Mouse (Mus musculus): Measurements from ENCODE around the gene Gm5269. TPM values are rescaled to one million over a fixed set of nuclear protein-coding genes. Genes with fewer than 3 reads are reported as not detected.

Gm5269 gene
- not detected in 2 replicates for polyA plus RNA-seq (2012; rRNA removed)

DNA sequence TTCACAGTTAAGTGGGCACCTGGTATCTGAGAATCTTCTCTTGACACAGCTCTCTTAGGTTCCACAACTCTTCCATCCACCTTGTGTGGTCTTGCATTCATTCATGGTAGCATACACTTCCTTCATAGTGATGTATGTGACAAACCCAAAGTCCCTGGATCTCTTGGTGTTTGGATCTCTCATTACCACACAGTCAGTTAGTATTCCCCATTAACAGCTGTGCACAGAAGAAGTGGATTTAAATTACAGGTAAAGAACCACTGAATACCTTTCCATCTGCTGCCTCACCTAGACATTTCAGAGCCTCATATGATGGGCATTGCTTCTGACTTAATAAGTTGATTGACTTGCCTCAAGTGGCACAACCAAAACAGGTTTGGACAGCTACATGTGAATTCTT lies at the start of gene Gm5269:
Gene Gm5269, minus strand, starts transcription at position 101 of the 400 bp plus-strand sequence.
- DNase-seq (ENCODE audit: low spot score), result no peak

DNA sequence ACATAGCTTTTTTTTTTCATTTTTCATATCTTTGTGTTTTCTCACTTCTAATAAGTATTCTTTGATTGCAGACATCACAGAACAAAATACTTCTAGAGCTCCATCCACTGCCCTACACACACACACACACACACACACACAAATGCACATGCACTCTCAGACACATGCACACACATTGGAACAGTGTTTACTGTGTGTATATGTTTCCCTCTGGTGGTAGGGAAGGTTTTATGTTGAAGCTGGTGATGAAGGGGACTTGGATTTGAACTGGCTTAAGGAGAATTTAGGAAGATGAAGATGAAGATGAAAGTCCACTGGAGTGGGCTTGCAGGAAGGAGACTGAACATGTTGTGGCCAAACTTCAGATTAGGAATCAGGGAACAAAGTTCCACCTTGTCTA lies 41.1 kb upstream of the Gm5269 start:
- DNase-seq (ENCODE audit: low spot score), result no peak

DNA sequence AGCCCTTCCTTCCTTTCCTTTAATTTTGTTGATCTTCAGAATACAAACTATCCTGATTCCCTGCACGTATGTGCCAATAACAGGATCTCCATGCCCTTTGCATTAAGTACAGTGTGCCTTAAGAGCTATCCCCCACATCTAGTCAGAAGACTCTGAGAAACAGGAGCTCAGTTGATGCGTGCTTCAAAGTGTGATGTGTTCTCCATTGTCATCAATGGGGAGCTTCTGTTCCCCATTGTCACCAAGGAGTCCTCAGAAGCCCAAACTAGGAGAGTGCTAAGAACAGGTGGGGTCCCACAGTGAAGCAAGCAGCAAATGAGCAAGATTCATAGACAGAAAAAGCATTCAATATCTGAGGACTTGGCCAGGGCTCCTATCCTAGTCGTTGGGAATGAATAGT lies 36.8 kb upstream of the Gm5269 start:
- DNase-seq (ENCODE audit: low spot score), result no peak

DNA sequence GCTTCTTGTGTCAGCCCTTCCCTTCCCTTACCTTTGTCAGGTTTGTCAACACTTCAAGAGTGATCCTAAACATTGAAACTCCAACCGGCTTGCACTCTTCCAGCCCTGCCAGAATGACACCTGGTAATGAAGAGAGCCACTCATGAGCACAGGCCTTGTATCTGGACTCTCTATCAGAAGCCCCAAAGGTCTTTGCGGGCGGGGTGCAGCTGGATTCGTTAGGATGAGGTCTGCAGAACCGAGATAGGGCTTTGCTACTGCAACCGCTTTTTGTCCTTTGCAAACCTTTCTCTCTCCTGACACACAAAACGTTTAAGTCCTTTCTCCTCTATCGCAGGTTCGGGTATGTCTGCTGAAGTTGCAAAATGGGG lies 36.3 kb upstream of the Gm5269 start, which contains the start of gene Slc40a1:
Gene Slc40a1, minus strand, starts transcription at position 131 of the 371 bp plus-strand sequence.
- no peak for DNase-seq (ENCODE audit: low spot score)

DNA sequence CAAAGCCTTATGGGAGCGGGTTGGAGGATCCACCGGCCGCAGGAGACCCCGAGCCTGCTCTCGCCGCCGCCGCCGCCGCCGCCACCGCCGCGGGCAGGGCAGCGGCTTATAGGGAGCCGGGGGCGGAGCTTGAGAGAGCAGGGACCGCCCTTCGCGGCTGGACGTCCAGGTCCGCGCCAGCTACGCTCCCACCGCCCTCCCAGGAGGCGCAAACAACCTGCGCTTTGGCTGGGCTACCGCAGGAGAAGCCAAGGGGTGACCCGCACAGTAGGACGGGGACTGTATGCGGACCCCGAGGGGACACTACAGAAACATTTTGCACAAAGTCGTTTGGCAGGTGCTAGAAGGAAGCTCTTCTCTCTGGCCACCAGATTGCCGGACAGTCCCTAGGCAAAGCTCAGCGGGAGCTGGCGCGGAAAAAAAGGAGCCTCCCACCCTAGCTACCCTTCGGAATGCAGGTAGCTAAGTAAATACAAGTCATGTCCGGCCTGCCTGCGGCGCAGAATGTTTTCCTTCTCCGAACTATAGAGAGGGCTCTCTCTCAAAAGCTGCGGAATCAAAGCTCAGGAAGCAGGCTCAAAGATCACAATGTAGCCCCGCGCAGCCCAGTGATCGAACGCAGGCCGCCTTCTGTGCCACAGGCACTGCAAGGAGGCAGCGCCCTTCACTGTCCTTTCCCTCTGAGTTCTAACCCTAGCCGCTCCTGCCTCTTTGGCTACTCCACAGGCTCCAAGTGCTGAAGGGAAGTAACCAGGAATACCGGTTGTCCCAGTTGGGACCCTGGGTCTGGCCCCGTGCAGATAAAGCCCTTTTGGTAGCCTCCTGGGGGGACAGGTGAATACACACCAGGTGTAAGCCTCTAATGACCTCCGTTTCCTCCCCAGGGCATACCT lies 35.7 kb upstream of the Gm5269 start:
- peak; percentile 70 for DNase-seq (ENCODE audit: low spot score)

DNA sequence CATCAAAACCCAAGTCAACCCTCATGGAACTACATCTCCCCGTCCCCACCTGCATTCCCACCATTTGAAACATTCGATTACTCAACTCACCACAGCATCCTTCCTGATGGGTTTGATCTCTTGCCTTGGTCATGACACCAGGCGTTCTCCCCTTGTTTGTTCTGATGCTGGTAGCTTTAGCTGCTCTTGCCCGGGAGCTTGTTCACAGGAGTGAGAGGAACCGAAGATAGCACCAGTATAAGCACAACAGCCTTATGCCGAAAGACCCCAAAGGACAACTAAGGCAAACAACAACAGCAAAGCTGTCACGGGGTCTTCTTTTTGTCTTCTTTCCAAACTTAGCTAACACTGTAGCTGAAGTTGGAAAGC lies 35.0 kb upstream of the Gm5269 start:
- no peak for DNase-seq (ENCODE audit: low spot score)

DNA sequence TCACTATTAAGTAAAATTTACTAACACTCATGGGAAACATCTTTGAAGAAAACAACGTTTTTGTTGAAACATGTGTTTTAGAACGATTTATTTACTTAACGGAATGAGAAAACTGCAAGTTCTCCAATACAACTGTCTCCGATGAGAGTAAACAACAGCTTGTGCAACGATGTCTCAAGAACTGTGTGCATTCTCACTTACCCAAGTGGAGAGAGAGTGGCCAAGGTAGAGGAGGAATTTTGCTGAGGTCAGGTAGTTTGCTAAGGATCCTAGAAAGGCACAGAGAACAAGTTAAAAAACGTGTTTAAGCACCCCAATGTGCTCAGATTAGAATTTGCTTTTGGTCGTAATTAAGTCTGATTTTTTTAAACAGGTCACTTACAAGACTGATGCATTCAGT lies 34.4 kb upstream of the Gm5269 start:
- DNase-seq (ENCODE audit: low spot score), result no peak

DNA sequence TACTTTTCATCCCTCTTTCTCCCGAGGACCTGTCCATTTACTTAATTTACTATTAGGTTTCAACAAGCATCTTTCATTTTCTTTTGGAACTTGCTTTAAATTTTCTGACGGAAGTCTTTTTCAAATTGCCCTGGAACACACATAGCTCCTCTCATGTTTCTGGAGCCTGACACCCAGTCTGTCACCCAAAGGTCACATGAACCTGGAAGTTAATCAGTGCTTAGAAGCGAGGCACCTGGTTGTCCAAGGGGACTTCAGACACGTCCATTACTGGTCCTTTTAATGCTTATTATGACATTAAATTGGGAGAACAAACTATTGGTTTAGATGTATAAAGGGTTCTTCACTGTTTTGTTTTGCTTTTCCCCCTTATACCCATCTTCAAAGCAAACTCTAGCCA lies 33.2 kb upstream of the Gm5269 start:
- no peak for DNase-seq (ENCODE audit: low spot score)

DNA sequence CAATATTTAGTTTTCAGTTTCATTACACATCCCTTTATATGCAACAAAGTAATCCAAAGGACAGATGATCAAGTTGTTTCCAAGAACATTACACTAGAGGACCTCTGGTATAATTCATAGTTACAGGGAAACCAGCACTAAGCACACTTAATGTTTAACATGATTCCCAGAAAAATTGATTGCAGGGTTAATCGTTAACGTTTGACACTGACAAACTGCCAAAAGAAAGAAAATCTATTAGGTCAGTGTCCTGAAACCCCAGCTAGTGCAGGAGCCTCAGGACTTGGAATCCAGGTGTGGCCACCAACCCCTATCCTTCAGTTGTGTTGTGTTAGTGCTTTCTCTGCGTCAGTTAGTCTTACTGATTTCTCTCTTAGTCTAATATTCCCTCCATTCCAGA lies 30.6 kb upstream of the Gm5269 start:
- DNase-seq (ENCODE audit: low spot score), result no peak

DNA sequence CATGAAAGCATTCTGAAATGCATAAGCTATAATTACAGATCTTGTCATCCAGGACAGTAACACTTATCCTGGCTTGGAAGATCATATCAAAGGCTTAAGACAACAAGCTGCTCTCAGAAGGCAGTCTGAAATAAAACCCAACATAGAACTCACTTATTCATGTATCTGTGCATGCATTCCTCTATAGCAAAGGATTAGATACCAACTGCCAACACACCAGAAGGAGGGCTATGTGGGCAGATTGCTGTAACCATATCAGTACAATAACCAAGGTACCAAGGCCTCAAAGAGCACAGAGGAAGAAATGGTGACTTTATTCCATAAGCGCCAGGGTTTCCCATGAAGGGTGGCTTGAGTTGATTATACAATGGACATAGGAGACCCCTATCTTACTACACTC lies 29.7 kb upstream of the Gm5269 start:
- DNase-seq (ENCODE audit: low spot score), result no peak

DNA sequence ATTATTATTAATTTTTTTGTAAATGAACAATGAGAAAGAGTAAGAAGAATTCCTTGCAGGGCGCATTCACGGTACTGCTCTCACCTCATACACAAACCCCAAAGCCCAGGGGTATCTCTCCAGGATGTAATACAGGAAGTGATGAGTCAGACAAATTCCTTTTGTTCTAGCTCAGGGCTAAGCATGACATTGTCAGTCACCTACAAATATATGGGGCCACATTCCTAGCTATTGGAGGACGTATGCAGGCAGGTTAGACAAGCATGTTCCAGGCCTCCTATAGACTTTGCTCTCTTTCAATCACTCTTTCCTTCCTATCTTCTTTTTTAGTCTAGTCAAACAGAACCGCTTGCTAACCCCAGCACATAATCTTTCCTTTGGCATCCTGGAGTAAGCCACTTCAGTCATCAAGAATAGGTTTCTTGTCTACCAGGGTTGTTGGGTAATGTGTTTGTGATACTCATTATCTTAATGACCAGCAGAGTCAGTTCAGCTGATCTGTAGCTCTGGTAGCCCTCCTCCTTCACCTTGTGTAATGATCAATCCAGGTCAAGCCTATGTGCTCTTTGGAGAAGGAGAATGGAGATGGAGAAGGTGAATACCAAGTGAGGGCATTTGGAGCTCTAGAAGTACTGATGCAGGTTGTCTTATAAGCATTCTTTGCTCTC lies 27.2 kb upstream of the Gm5269 start:
- DNase-seq (ENCODE audit: low spot score), result no peak

DNA sequence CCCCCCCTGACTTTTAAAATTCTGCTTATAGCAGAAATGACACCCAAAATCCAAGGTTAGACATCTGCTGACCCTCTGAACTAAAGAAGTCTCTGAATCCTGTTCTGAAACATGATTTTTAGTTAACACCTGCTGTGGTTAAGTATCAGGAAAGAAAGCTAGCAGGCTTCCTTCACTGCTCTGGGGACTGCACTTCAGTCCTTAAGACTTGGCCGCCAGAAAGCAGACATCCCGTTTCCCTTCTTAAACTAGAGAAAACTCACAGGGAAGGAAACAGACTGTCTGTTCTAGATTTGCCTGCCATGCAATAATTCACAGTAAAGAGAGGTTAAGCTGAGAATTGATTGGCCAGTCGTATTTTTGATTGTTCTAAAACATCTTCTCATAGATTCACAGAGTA lies 26.1 kb upstream of the Gm5269 start:
- DNase-seq (ENCODE audit: low spot score), result no peak

DNA sequence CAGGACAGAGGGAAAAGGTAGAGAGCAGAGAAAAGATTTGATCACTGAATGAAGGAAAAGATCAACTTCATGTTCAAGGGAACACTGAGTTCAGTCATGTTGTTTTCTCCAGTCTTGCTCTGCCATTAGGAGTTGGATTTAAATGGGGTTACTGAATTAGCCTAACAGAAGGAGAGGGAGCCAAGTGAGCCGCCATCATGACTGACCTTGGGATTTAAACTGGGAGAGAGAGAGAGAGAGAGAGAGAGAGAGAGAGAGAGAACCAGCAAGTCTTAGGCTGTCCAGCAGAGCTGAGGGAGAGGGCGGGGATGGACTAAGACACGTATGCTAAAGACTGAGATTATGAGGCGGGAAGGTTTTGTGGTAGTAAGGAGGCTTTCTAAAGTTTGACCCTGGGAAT lies 24.2 kb upstream of the Gm5269 start:
- DNase-seq (ENCODE audit: low spot score), result no peak

DNA sequence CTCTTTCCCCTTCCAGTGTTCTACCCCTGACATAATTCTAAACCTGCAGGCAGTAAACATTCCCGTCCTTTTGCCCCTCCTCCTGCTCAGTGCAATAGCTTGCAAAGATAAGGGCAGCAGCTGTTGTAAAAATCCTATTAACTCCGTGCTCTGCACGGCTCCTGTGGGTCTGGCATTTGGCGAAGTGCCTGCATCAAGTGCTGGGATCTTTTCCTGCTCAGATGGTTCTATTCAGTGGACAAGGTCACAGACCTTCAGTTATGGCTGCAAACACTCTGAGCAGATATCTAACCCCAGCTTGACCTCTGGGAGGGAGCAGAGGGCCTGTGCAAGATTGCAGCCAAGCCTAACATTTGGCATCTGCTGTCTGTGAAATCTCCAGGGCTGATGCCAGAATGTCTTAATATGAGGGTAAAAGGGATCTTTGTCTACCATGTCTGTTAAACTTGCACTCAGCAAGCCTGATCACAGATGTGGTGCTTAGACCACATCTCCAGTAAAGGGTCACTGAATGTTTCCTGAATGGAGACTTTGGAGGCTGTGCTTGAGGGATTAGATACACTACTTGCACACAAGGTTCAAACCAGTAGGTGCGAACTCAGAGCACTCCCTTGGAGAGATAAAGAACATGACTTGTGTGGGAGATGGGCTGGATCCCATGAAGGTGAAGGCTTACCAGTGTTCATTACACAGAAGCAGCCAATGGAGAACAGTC lies 15.2 kb upstream of the Gm5269 start:
- peak; percentile 22 for DNase-seq (ENCODE audit: low spot score)

DNA sequence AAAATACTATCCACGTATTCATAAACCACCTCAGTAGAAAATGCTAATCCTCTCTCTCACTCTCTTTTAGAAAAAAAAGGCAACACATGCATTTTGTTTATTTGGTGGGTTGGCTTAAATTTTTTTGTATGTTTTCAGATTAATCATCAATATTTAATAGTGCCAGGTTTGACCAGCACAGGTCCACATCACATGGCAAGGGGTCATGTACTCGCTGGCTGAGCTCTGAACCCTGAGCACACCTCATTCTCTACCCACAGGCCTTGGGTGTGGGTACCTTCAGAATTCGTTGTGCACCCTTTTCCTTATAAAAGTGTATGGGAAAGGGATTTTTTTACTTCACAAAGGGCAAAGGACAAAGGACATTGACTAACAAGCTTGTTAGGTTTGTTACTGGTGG lies 14.1 kb upstream of the Gm5269 start:
- DNase-seq (ENCODE audit: low spot score), result no peak

DNA sequence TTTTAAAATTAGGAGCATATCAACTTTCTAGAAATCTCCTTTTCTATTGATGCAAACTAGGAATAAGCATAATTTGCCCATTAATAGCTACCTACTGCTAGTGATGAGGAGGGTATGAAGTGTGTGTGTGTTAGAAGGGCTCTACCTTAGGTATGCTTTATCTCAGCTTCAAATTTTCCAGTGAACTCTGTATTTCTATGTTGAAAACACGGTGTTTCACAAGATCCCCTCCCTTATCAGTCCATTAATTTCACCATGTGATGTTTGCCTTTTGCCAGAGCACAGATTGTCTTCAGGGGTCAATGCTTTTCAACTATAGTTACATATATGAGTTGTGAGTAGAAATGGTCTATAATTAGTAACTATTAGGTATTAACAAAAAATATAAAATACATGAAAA lies 8.0 kb upstream of the Gm5269 start:
- no peak for DNase-seq (ENCODE audit: low spot score)

DNA sequence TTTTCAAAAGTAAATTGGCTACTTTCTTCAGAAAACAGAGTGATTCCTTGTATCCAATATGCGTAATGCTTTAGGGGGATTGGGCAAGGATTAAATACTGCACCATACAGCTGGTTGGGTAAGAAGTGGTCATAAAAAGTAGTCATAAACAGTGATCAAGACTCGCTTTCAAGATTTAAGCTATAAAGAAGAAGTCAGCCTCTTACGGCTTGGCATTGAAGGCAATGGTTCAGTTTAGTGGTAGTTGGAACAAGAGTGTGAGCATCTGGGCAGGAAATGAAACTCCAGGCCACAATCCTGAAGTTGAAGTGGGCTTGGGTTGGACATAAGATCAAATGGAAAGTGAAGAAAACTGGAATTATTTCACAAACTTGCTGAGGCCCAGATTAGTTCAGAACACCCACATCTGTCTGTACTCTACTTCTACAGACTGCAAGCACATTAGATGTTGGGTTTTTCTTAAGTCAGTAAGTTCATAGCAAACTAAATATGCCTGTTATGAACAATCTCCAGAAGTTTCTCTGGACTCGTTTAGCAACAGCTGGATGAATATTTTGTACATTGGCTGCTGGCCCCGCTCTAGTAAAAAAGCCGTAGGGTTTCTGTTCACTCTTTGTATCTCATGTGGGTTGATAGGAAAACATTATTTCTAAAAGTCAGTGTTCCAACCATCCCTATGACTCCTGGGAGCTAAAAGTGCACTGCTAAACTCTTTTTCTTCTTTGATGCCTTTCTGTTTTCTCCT lies 4.3 kb upstream of the Gm5269 start:
- DNase-seq (ENCODE audit: low spot score), result no peak

DNA sequence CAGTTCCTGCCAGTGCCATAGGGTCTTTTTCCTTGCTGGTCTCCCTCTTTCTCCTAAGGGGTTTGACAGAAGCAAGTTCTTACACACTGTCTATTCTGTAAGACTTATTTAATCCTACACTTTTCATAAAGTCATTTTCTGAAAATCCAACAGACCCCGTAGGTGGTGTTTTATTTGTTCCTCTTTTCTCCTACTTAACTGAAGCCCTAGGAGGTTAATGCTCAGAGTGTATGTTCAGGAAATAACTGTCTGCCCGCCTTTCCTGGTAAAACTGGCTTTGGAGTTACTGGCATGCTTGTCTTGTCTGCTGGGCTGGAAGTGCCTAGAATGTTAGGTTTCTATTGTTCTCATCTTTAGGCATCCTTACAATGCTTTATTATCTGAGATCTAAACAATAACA lies 1.9 kb upstream of the Gm5269 start:
- DNase-seq (ENCODE audit: low spot score), result no peak

DNA sequence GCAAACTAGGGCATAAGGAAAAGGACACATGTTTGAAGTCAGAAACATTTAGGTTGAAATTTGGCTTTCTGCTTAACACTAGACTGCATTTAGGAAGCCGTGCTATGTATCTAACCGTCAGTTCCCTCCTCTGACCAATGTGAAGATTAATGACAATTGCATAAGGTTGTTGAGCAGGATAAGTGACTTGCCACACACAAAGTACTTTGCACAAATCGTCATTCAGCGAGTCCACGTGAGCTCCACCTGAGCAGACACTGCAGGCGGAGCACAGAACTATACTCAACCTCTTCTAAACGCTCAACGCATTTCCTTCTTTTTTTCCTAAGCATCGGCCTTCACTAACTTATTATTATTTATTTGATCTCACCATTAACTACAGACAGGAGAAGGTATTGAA lies 3.3 kb downstream of the Gm5269 start:
- DNase-seq (ENCODE audit: low spot score), result no peak

DNA sequence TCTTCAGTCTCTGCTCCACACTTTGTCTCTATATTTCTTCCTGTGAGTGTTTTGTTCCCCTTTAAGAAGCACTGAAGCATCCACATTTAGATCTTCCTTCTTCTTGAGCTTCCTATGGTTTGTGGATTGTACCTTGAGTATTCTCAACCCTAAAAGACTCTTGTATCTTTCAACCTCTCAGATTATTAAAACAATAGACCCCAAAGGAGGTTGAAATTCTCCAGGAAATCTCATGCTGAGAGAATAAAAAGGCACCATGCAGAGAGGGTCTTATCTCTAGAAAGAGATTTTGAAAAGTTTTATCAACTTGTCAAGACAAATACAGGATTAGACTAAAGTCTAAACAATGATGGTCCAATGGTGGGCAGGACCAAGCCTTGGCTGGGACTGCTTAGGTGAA lies 6.7 kb downstream of the Gm5269 start:
- DNase-seq (ENCODE audit: low spot score), result no peak

DNA sequence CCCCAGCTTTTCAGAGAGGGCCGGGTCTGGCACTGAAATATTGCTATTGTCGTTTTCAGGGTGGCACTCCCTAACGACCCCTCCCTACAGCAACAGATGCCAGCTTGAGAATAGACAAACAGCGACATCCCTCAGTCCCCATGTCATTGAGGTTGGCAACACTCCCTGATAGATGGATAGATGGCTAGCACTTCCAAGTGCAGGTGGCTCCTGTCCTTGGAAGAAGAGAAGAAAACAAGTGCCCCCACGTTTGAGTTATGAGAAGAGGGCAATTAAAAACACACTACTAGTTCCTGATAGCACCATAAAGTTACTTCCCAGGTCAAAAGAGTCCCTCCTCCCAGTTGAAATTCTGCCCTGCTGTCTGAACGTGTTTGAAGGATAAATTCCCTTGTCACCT lies 8.0 kb downstream of the Gm5269 start:
- no peak for DNase-seq (ENCODE audit: low spot score)

DNA sequence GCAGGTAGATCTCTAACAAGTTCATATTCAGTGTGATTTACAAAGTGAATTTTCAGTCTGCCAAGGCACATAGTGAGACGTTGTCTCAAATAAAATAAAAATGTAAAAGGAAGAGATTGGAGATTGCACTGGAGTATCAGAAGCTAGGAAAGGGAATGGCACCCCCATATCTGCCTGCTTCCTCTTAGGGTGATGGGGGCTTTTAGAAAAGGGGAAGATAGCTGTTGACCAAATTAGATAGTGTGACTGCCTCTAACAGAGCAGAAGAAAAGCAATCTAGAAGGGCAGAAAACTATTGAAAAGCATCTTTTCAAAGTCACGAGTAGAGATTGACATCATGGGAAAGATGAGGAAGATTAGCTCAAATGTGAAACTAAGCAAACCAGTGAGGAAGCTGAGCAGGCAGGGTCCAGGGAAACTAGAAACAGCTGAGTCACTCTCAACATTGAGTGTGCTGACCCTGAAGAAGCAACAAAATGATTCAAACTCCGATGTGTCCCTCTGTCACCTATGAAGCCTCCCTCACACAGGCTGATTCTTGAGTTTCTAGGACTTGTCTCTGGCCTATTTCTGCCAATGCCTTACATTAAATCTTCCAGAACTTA lies 8.7 kb downstream of the Gm5269 start:
- no peak for DNase-seq (ENCODE audit: low spot score)

Data from urinary bladder, adult 2 months (tissue).